Mouse (Mus musculus) midbrain, postnatal 0 days (tissue): ENCODE measurements around the gene Nabp1. TPM values are rescaled to one million over a fixed set of nuclear protein-coding genes. Genes with fewer than 3 reads are reported as not detected.

Experiments
- ATAC-seq: fragments of 200-750 bp; cut with Nextera tagmentation; 2 replicates; pipeline ENCODE4 v1.8.0; 2017; ENCODE audit warnings: moderate number of reproducible peaks, mild to moderate bottlenecking, moderate TSS enrichment, moderate library complexity; ENCODE audit not compliant: low FRiP score
- DNase-seq: peaks from one replicate; pipeline ENCODE4 v3.0.0-alpha.2; 2015; ENCODE audit warnings: low spot score
- H3K27ac ChIP-seq: fragments of 300-500 bp; sonication (generic); 2 replicates; pipeline ENCODE4 v1.5.1; 2014; ENCODE audit warnings: low read depth, mild to moderate bottlenecking, low read length, mixed read lengths
- H3K27me3 ChIP-seq: fragments of 300-500 bp; sonication (generic); 2 replicates; pipeline ENCODE4 v1.6.1; 2014; ENCODE audit warnings: low read length, control low read depth, mixed read lengths; ENCODE audit not compliant: insufficient read depth
- H3K36me3 ChIP-seq: fragments of 300-500 bp; sonication (generic); 2 replicates; pipeline ENCODE4 v1.6.1; 2014; ENCODE audit warnings: low read length, control low read depth, mixed read lengths; ENCODE audit not compliant: insufficient read depth
- H3K4me1 ChIP-seq: fragments of 300-500 bp; sonication (generic); 2 replicates; pipeline ENCODE4 v1.6.1; 2014; ENCODE audit warnings: mild to moderate bottlenecking, control low read depth, antibody characterized with exemption, low read length, mixed read lengths; ENCODE audit not compliant: insufficient read depth
- H3K4me2 ChIP-seq: fragments of 300-500 bp; sonication (generic); 2 replicates; pipeline ENCODE4 v1.6.1; 2014; ENCODE audit warnings: low read depth, mild to moderate bottlenecking, low read length, mixed read lengths; ENCODE audit not compliant: poor library complexity, severe bottlenecking
- H3K4me3 ChIP-seq: fragments of 300-500 bp; sonication (generic); 2 replicates; pipeline ENCODE4 v1.5.1; 2014; ENCODE audit warnings: low read depth, mild to moderate bottlenecking, low read length, moderate library complexity
- H3K9ac ChIP-seq: fragments of 300-500 bp; sonication (generic); replicated peaks from 2 replicates; pipeline ENCODE4 v1.6.1; 2014; ENCODE audit warnings: mild to moderate bottlenecking, low read length, moderate library complexity, mixed read lengths; ENCODE audit not compliant: poor library complexity, severe bottlenecking
- H3K9me3 ChIP-seq: fragments of 300-500 bp; sonication (generic); 2 replicates; pipeline ENCODE4 v1.6.1; 2016; ENCODE audit warnings: low read length, control low read depth
- CTCF ChIP-seq: IDR thresholded peaks from 2 replicates; pipeline ENCODE4 v1.5.1; 2016; ENCODE audit warnings: antibody characterized with exemption, mild to moderate bottlenecking
- WGBS: fragments of 180-500 bp; shearing (Covaris S2); extraction: QIAGEN DNeasy Blood & Tissue Kit; methylation state at CpG from one replicate; pipeline ENCODE4 v1.1.7; 2014; 5-methylcytosine and 5-hydroxymethylcytosine counted together
- polyA plus RNA-seq: library from polyadenylated mRNA; unstranded; fragments of >200 nt; fragmentation: Nextera tagmentation; extraction: Ambion mirVana; gene quantifications from 2 replicates; pipeline ENCODE4 v1.2.1, GENCODE M21; 2015
- total RNA-seq: library from RNA; depleted of rRNA; stranded (reverse); fragments of >200 nt; gene quantifications from 2 replicates; pipeline ENCODE4 v1.2.3, GENCODE M21; 2014

The Nabp1 gene
- total and polyA plus RNA-seq, 2 experiments from 2014 or later, result 4.1 to 6.1 TPM

GRCm38 (mm10) chr1:51501251-51501650, 23.0 kb upstream of the Nabp1 start:
- Histone ChIP-seq H3K4me3 (no peak overlapping the region), H3K27me3 (no peaks in the 10 kb centered on the region), H3K36me3 (no peaks in the 10 kb centered on the region), H3K9me3 (no peaks in the 10 kb centered on the region), H3K9ac (no peak overlapping the region), H3K27ac (no peak overlapping the region), H3K4me1 (no peaks in the 10 kb centered on the region), H3K4me2 (no peak overlapping the region)
- DNase-seq, result no peak
- 75% methylated on average over 12 of the region's 12 CpGs for WGBS
- ATAC-seq, result no peak
- no peak for TF ChIP-seq CTCF

- no peak for ATAC-seq
- Histone ChIP-seq H3K36me3 (no peaks in the 10 kb centered on the region), H3K9me3 (no peaks in the 10 kb centered on the region), H3K27me3 (no peaks in the 10 kb centered on the region), H3K4me2 (no peak overlapping the region), H3K27ac (no peak overlapping the region), H3K4me3 (no peak overlapping the region), H3K4me1 (no peaks in the 10 kb centered on the region), H3K9ac (no peak overlapping the region)
- TF ChIP-seq CTCF, result no peak
- 63% methylated on average over 2 of the region's 2 CpGs for WGBS
- no peak for DNase-seq
These were observed 20.4 kb upstream of the Nabp1 start for GRCm38 (mm10) chr1:51498601-51499098.

- DNase-seq (no peak), ATAC-seq (no peak)
- Histone ChIP-seq H3K4me2 (no peak overlapping the region), H3K36me3 (no peaks in the 10 kb centered on the region), H3K9me3 (no peaks in the 10 kb centered on the region), H3K27me3 (no peaks in the 10 kb centered on the region), H3K4me1 (no peaks in the 10 kb centered on the region), H3K4me3 (no peak overlapping the region), H3K9ac (no peak overlapping the region), H3K27ac (no peak overlapping the region)
- no peak for TF ChIP-seq CTCF
- 89% methylated on average over 1 of the region's 1 CpGs for WGBS
These were observed 17.9 kb upstream of the Nabp1 start for GRCm38 (mm10) chr1:51496163-51496562.

DNA sequence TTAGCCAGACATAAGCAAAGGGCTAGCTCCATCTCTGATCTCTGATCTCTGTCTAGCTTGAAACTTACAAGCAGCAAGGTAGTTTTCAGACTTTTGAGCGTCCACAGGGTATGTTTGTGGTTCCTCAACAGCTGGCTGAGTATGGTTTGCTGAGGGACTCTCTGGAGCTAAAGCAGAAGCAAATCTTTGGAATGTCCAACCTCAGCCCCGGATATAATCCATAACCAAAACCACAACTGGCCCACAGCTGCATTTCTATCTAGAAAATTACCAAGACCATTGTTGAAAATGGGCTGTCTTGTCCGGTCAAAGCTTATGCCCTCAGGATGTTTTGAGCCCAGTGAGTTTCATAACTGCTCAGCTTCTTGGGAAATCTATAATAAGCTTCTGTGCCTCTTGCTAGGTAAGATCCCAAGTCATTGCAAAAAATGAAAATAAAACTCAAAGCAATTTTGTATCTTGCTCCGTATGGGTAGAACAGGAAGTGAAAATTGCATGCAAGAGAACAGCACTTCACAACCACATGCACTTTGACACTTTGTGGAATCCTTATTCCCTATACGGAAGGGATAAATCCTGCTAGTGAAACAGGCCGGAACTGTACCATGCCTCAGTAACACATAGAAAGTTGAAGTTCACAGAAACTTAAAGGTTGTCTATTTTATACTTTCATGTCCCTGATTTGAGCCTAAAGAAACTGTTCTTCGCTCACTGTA, 15.5 kb upstream of the Nabp1 start:
- WGBS, result 88% methylated on average over 7 of the region's 7 CpGs

DNA sequence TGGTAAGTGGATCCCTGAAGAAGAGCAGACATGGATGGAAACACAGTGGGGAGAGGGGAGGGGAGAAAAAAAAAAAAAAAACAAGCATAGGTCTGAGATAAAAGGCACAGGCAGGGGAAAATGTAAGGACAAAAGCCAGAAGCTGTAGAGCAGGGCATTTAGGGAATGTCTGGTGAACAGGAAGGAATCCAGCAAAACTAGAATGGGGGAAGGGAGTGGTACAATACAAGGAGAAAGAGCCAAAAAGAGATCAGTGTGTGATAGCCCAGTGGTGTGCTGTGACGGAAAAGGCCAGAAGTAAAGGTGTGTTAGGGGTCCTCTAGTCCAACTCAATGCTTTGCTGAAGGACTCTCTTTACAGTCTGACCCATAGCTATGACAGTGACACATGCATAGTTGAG, 8.1 kb upstream of the Nabp1 start:
- ATAC-seq (no peak), DNase-seq (no peak)
- Histone ChIP-seq H3K4me2 (no peak overlapping the region), H3K27me3 (no peaks in the 10 kb centered on the region), H3K36me3 (no peaks in the 10 kb centered on the region), H3K9me3 (no peaks in the 10 kb centered on the region), H3K9ac (no peak overlapping the region), H3K4me1 (no peaks in the 10 kb centered on the region), H3K27ac (no peak overlapping the region), H3K4me3 (no peak overlapping the region)
- WGBS, result 91% methylated on average over 1 of the region's 1 CpGs
- TF ChIP-seq CTCF, result no peak

More for the DNA sequence above, 15.5 kb upstream of the Nabp1 start:
- no peak overlapping the region for H3K9ac ChIP-seq
- ATAC-seq, result no peak
- no peak overlapping the region for H3K27ac ChIP-seq
- H3K4me2 ChIP-seq, result no peak overlapping the region
- H3K27me3 ChIP-seq, result no peaks in the 10 kb centered on the region
- H3K4me1 ChIP-seq, result no peaks in the 10 kb centered on the region
- H3K36me3 ChIP-seq, result no peaks in the 10 kb centered on the region
- TF ChIP-seq CTCF, result no peak
- H3K4me3 ChIP-seq, result no peak overlapping the region
- no peaks in the 10 kb centered on the region for H3K9me3 ChIP-seq
- no peak for DNase-seq

- no peak for TF ChIP-seq CTCF
- H3K9ac ChIP-seq, result no peak overlapping the region
- H3K36me3 ChIP-seq, result no peaks in the 10 kb centered on the region
- H3K9me3 ChIP-seq, result no peaks in the 10 kb centered on the region
- H3K27me3 ChIP-seq, result no peaks in the 10 kb centered on the region
- H3K4me3 ChIP-seq, result no peak overlapping the region
- H3K4me1 ChIP-seq, result no peaks in the 10 kb centered on the region
- ATAC-seq (no peak), DNase-seq (no peak)
- no peak overlapping the region for H3K27ac ChIP-seq
- H3K4me2 ChIP-seq, result no peak overlapping the region
These were observed 2.2 kb upstream of the Nabp1 start for GRCm38 (mm10) chr1:51480386-51480785.
